Mouse (Mus musculus) ovary, postnatal 14 days (tissue): ENCODE results near the gene B230307C23Rik.
"Not testable (repeated sequence)": the region's sequence is repeated elsewhere in the genome, so short reads cannot be mapped to it uniquely, and the experiment has no call there.

ENCODE experiments used
- DNase-seq: peaks from one replicate; pipeline ENCODE4 v3.0.0; 2022; ENCODE audit warnings: low spot score

Gene B230307C23Rik

DNA sequence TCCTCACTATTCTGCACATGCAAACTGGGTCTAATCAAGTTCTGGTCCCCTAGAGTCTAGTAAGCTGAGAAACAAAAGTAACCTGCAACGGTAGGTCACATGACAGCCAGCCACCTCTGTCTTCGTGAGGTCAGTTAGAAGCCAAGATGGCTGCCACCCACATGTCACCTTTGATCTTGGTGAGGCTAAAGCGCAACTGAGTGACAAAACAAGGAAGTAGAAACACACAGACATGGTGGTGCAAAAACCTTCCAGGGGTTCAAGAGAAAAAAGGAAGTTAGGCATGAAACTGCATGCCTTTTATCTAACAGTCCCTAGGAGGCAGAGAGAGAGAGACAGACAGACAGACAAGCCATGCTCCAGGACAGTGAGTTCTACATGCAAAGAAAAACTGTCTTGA, 25.0 kb downstream of the B230307C23Rik start:
- no peak for DNase-seq

DNA sequence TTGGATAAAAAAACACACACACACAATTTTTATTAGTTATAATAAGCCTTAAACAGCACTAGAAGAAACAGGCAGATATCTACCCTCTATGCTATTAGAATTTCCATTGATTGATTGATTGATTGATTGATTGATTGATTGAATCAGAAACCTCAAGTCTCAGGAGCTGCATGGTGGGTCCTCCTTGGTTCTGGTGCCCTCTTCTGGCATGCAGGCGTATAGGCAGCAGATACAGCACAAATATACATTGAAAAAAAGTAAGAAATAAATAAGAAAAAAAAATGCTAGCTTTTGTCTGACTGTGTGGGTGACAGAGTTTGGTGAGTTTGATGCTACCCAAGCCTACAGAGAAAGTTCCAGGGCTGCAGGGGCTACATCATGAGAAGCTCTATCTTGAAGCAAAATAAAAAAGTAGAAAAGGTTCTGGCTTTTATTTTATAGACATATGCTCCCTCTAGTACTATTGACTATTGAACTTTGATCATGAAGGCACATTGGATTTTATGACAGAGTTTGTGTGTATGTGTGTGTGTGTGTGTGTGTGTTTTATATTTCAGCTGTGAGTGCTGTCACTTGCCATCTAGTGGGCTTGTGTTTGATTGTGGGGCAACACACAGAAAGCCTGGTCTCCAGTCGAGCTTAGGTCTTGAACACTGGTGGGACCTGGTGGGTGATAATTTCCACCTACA, 25.7 kb downstream of the B230307C23Rik start:
- DNase-seq = no peak

DNA sequence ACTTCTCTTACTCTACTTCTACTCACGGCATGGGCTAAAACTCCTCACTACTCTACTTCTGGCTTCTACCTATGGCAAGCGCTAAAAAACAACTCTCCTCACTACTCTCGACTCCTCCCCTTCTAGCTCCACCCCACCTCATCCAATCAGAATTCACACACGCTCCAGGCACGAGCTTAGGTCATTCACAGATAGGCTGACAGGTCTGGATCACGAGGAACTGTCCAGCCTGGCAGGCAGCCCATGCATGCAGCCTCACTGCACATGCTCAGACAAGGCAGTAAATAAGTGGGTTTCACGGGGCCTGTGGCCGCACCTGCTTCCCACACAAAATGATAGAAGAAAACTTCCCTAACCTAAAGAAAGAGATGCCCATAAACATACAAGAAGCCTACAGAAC, 29.1 kb downstream of the B230307C23Rik start:
- not testable (repeated sequence) for DNase-seq

DNA sequence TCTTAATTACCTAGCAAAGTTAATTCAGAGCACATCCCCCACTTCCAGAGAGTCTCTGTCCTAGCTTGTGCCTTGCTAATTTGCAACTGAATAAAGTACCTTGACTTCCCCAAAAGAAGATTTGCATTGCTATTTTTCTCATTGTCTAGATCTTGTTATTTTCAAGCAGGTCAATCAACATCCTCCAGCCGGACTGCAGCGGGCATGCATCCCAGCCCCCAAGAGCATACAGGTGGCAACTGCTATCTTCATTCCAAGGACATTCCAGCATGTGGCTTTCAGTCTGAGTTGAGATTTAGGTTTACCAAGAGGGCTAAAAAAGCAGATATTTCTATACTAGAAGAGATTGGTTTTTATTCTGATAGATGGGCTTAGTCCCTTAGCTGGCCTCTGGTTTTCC, 37.9 kb downstream of the B230307C23Rik start:
- not testable (repeated sequence) for DNase-seq

DNA sequence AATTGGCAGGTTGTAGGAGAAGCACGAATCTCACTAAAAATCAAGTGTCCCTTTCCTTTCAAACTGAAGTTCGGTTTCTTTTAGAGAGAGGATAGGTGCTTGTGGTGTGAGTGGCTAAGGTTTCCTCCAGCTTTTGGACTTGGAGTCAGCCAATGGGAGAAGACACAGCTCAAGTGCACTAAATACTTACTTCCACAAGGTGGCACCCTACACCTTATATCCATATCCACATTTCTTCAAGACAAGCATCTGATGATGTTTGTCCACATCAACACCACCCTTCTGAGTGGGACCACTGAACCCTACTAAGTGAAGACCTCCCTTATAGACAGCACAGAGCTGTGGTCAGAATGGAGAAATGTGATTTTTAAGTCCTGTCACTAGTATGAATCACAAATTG, 44.6 kb downstream of the B230307C23Rik start:
- no peak for DNase-seq

DNA sequence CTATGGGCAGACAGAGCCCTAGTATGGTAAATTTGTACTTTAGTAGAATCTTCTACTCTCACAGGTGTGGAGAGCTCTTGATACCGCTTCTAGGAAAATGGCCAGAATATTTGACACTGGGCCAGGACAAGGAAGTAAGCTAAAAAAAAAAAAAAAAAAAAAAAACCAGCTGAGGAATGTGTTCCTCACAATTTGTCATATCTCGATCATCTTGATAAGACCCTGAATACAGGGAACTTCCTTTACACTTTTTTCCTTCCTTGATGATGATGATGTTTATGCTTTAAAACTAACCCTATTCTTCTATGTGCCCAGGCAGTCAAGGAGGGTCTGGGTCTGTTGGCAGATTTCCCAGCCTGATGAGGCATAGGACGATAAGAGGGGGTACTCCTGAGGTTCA, 82.3 kb downstream of the B230307C23Rik start:
- DNase-seq = not testable (repeated sequence)

DNA sequence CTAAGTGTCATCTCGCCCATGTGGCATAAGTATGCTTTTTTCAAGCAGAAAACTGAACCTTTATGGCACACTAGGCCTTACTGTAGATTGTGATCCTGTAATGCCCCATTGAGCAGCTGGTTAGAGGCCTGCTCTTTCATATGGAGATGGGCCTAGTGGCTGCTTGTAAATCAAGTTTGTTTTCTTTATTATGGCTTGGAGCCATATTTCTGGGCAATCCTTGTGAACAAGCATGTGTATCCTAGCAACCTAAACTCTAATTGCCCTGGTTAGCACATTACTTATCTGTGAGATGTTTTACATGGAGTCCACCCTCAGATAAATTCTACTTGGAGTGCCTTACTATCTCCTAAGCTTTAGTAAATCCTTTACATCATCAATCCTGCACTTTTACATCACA, 84.0 kb downstream of the B230307C23Rik start:
- DNase-seq = not testable (repeated sequence)
